Mouse (Mus musculus) kidney, postnatal 0 days (tissue): ENCODE measurements around the gene Mst1. TPM values are rescaled to one million over a fixed set of nuclear protein-coding genes. Genes with fewer than 3 reads are reported as not detected.

ENCODE experiments used
- ATAC-seq: fragments of 200-750 bp; cut with Nextera tagmentation; replicated peaks from 2 replicates; pipeline ENCODE4 v1.8.0; 2017; ENCODE audit warnings: low read depth, moderate number of reproducible peaks, moderate TSS enrichment, moderate library complexity; ENCODE audit not compliant: low FRiP score
- DNase-seq: peaks from one replicate; pipeline ENCODE4 v3.0.0-alpha.2; 2016; ENCODE audit warnings: low spot score
- H3K27ac ChIP-seq: fragments of 300-500 bp; sonication (generic); 2 replicates; pipeline ENCODE4 v1.5.1; 2014; ENCODE audit warnings: mild to moderate bottlenecking
- H3K27me3 ChIP-seq: fragments of 300-500 bp; sonication (generic); 2 replicates; pipeline ENCODE4 v1.6.1; 2014; ENCODE audit warnings: low read length, mixed read lengths; ENCODE audit not compliant: insufficient read depth
- H3K36me3 ChIP-seq: fragments of 300-500 bp; sonication (generic); 2 replicates; pipeline ENCODE4 v1.6.1; 2014; ENCODE audit warnings: low read length, mixed read lengths; ENCODE audit not compliant: insufficient read depth
- H3K4me1 ChIP-seq: fragments of 300-500 bp; sonication (generic); replicated peaks from 2 replicates; pipeline ENCODE4 v1.6.1; 2014; ENCODE audit warnings: antibody characterized with exemption, low read length, mixed read lengths; ENCODE audit not compliant: insufficient read depth
- H3K4me2 ChIP-seq: fragments of 300-500 bp; sonication (generic); 2 replicates; pipeline ENCODE4 v1.6.1; 2014; ENCODE audit warnings: mild to moderate bottlenecking, low read length, moderate library complexity, mixed read lengths
- H3K4me3 ChIP-seq: fragments of 300-500 bp; sonication (generic); replicated peaks from 2 replicates; pipeline ENCODE4 v1.5.1; 2014; ENCODE audit warnings: low read depth, low read length
- H3K9ac ChIP-seq: fragments of 300-500 bp; sonication (generic); 2 replicates; pipeline ENCODE4 v1.6.1; 2014; ENCODE audit warnings: low read depth, low read length
- H3K9me3 ChIP-seq: fragments of 300-500 bp; sonication (generic); replicated peaks from 2 replicates; pipeline ENCODE4 v1.6.1; 2016; ENCODE audit warnings: low read length, inconsistent platforms, mixed read lengths
- CTCF ChIP-seq: IDR thresholded peaks from 2 replicates; pipeline ENCODE4 v1.5.1; 2016; ENCODE audit warnings: antibody characterized with exemption, low read depth, mild to moderate bottlenecking, moderate library complexity
- WGBS: fragments of 180-500 bp; shearing (Covaris S2); extraction: QIAGEN DNeasy Blood & Tissue Kit; methylation state at CpG from one replicate; pipeline ENCODE4 v1.1.7; 2014; 5-methylcytosine and 5-hydroxymethylcytosine counted together
- polyA plus RNA-seq: library from polyadenylated mRNA; unstranded; fragments of >200 nt; fragmentation: Nextera tagmentation; extraction: Ambion mirVana; gene quantifications from 2 replicates; pipeline ENCODE4 v1.2.1, GENCODE M21; 2015

The Mst1 gene
- polyA plus RNA-seq, 1 experiment from 2014 or later: 0.39 TPM

GRCm38 (mm10) chr9:108093586-108093985 lies 13.3 kb downstream of the Mst1 start:
- no peak for TF ChIP-seq CTCF
- H3K36me3 ChIP-seq: peaks cover 34% of the 10 kb centered on the region
- DNase-seq (no peak), ATAC-seq (no peak)
- peak overlapping the region; percentile 77 for H3K9ac ChIP-seq
- H3K4me3 ChIP-seq: peak overlapping the region; percentile 71
- H3K4me2 ChIP-seq: peak overlapping the region; percentile 99
- WGBS: 54% methylated on average over 10 of the region's 10 CpGs
- H3K27ac ChIP-seq: peak overlapping the region; percentile 80; the same call in 1 of the 2 replicates
- no peaks in the 10 kb centered on the region for H3K9me3 ChIP-seq
- H3K27me3 ChIP-seq: no peaks in the 10 kb centered on the region
- peaks cover 5% of the 10 kb centered on the region for H3K4me1 ChIP-seq

- peaks cover 27% of the 10 kb centered on the region for H3K36me3 ChIP-seq
- peak within 1 kb of the TSS; percentile 80 for H3K27ac ChIP-seq
- peak within 1 kb of the TSS; percentile 71 for H3K4me3 ChIP-seq
- peak within 1 kb of the TSS; percentile 77 for H3K9ac ChIP-seq
- under 1% methylated on average over 52 of the region's 52 CpGs for WGBS
- no peaks in the 10 kb centered on the region for H3K9me3 ChIP-seq
- H3K4me2 ChIP-seq: peak within 1 kb of the TSS; percentile 99
- peaks cover 7% of the 10 kb centered on the region for H3K4me1 ChIP-seq
- TF ChIP-seq CTCF: peak; percentile 34; the same call in 1 of the 2 replicates
- ATAC-seq (peak; percentile 93), DNase-seq (peak; percentile 98)
- no peaks in the 10 kb centered on the region for H3K27me3 ChIP-seq
Observed at GRCm38 (mm10) chr9:108094184-108094941, 14.1 kb downstream of the Mst1 start, which contains the start of gene Apeh. Gene Apeh, minus strand, starts transcription at chr9:108094606.

DNA sequence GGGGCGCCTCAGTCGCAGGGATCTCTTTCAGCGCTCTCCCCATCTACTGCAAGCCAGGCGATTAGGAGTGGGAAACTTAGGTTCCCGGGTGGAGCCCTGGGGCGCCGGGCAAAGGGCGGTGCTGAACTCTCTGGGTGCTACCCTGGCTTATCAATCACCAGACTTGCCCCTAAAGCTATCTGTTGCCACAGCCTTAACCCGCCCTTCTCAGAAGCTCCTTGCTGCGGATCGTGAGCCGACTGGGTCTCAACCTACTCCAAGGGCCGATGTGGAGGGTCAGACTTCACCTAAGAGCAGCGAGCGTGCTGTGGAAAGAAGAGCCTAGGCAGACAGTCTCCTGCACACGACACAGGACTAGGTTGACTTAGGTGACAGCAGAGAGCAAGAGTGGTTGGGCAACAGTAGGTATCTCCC lies 14.8 kb downstream of the Mst1 start:
- peak overlapping the region; percentile 71 for H3K4me3 ChIP-seq
- peaks cover 21% of the 10 kb centered on the region for H3K36me3 ChIP-seq
- peak overlapping the region; percentile 99 for H3K4me2 ChIP-seq
- peak; percentile 1; the same call in 1 of the 2 replicates for ATAC-seq
- H3K9me3 ChIP-seq: no peaks in the 10 kb centered on the region
- peak overlapping the region; percentile 19 for H3K27ac ChIP-seq
- DNase-seq: peak; percentile 37
- no peaks in the 10 kb centered on the region for H3K27me3 ChIP-seq
- WGBS: under 1% methylated on average over 16 of the region's 16 CpGs
- H3K4me1 ChIP-seq: peaks cover 7% of the 10 kb centered on the region
- peak overlapping the region; percentile 77 for H3K9ac ChIP-seq
- TF ChIP-seq CTCF: no peak

DNA sequence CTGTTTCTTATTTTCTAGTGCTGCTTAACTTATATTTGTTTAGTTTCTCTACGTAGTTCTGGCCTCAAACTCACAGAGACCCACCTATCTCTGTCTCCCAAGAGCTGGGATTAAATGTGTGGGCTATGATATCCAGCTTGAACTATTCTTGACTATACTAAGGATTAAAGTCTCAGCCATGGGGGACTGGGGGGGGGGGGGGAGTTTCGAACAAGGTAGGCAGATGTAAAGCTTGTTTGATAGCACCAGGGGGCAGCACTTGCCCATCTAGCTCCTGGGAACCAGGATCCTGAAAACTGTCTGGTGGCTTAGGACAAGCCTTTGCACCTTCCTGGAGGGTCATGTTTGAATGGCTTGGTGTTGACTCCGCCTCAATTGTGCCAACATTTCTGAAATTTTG lies 15.3 kb downstream of the Mst1 start:
- peak; percentile 81 for TF ChIP-seq CTCF
- H3K9ac ChIP-seq: no peak overlapping the region
- H3K4me2 ChIP-seq: peak overlapping the region; percentile 99

GRCm38 (mm10) chr9:108095949-108096712 lies 15.9 kb downstream of the Mst1 start:
- Histone ChIP-seq H3K4me3 (no peak overlapping the region), H3K27ac (no peak overlapping the region), H3K4me1 (peaks cover 7% of the 10 kb centered on the region), H3K4me2 (no peak overlapping the region), H3K36me3 (peaks cover 12% of the 10 kb centered on the region; the same call in 1 of the 2 replicates), H3K9ac (no peak overlapping the region), H3K27me3 (no peaks in the 10 kb centered on the region), H3K9me3 (no peaks in the 10 kb centered on the region)
- DNase-seq (no peak), ATAC-seq (no peak)
- 49% methylated on average over 10 of the region's 10 CpGs for WGBS
- no peak for TF ChIP-seq CTCF

More for the DNA sequence above, 15.3 kb downstream of the Mst1 start:
- WGBS: 3% methylated on average over 3 of the region's 3 CpGs
- ATAC-seq (no peak), DNase-seq (peak; percentile 90)
- Histone ChIP-seq H3K9me3 (no peaks in the 10 kb centered on the region), H3K4me1 (peaks cover 7% of the 10 kb centered on the region), H3K27me3 (no peaks in the 10 kb centered on the region), H3K27ac (peak overlapping the region; percentile 19; the same call in 1 of the 2 replicates), H3K4me3 (peak overlapping the region; percentile 71), H3K36me3 (peaks cover 16% of the 10 kb centered on the region; the same call in 1 of the 2 replicates)

GRCm38 (mm10) chr9:108099619-108100018 lies 19.4 kb downstream of the Mst1 start:
- no peak for TF ChIP-seq CTCF
- WGBS: 90% methylated on average over 8 of the region's 8 CpGs

More at GRCm38 (mm10) chr9:108099619-108100018, 19.4 kb downstream of the Mst1 start:
- Histone ChIP-seq H3K27ac (no peak overlapping the region), H3K4me2 (no peak overlapping the region), H3K36me3 (no peaks in the 10 kb centered on the region), H3K9ac (no peak overlapping the region), H3K4me3 (no peak overlapping the region), H3K9me3 (no peaks in the 10 kb centered on the region), H3K27me3 (no peaks in the 10 kb centered on the region), H3K4me1 (peaks cover 9% of the 10 kb centered on the region)
- no peak for DNase-seq
- ATAC-seq: no peak
